Mouse (Mus musculus) limb, embryonic 14.5 days (tissue): ENCODE measurements around the gene Ddah1. TPM values are rescaled to one million over a fixed set of nuclear protein-coding genes. Genes with fewer than 3 reads are reported as not detected.

ENCODE experiments used
- ATAC-seq: fragments of 200-750 bp; cut with Nextera tagmentation; 2 replicates; pipeline ENCODE4 v1.8.0; 2017; ENCODE audit warnings: low read depth, moderate number of reproducible peaks, moderate TSS enrichment; ENCODE audit not compliant: low FRiP score
- DNase-seq: peaks from one replicate; pipeline ENCODE4 v3.0.0-alpha.2; 2015; ENCODE audit warnings: low spot score
- H3K27ac ChIP-seq: fragments of 300-500 bp; sonication (generic); replicated peaks from 2 replicates; pipeline ENCODE4 v1.5.1; 2014; ENCODE audit warnings: low read depth, mild to moderate bottlenecking, low read length, moderate library complexity, mixed read lengths
- H3K27me3 ChIP-seq: fragments of 300-500 bp; sonication (generic); 2 replicates; pipeline ENCODE4 v1.6.1; 2014; ENCODE audit warnings: low read length, mixed read lengths; ENCODE audit not compliant: control insufficient read depth, insufficient read depth
- H3K36me3 ChIP-seq: fragments of 300-500 bp; sonication (generic); 2 replicates; pipeline ENCODE4 v1.6.1; 2014; ENCODE audit warnings: mild to moderate bottlenecking, low read length, moderate library complexity, mixed read lengths; ENCODE audit not compliant: control insufficient read depth, insufficient read depth
- H3K4me1 ChIP-seq: fragments of 300-500 bp; sonication (generic); 2 replicates; pipeline ENCODE4 v1.6.1; 2014; ENCODE audit warnings: antibody characterized with exemption, low read length, mixed read lengths; ENCODE audit not compliant: control insufficient read depth, insufficient read depth
- H3K4me2 ChIP-seq: fragments of 300-500 bp; sonication (generic); replicated peaks from 2 replicates; pipeline ENCODE4 v1.6.1; 2014; ENCODE audit warnings: low read depth, mild to moderate bottlenecking, low read length, moderate library complexity; ENCODE audit not compliant: severe bottlenecking
- H3K4me3 ChIP-seq: fragments of 300-500 bp; sonication (generic); replicated peaks from 2 replicates; pipeline ENCODE4 v1.5.1; 2014; ENCODE audit warnings: low read length
- H3K9ac ChIP-seq: fragments of 300-500 bp; sonication (generic); 2 replicates; pipeline ENCODE4 v1.6.1; 2014; ENCODE audit warnings: mild to moderate bottlenecking, low read depth, low read length, moderate library complexity; ENCODE audit not compliant: severe bottlenecking
- H3K9me3 ChIP-seq: fragments of 300-500 bp; sonication (generic); 2 replicates; pipeline ENCODE4 v1.6.1; 2016; ENCODE audit warnings: low read length; ENCODE audit not compliant: control insufficient read depth
- POLR2A ChIP-seq: fragments of 200-500 bp; IDR thresholded peaks from 2 replicates; pipeline ENCODE4 v1.8.0; 2012; ENCODE audit warnings: inconsistent platforms, mild to moderate bottlenecking, moderate library complexity, borderline replicate concordance; ENCODE audit not compliant: insufficient read depth, insufficient read length; ENCODE audit errors: extremely low read depth
- WGBS: fragments of 180-500 bp; shearing (Covaris S2); extraction: QIAGEN DNeasy Blood & Tissue Kit; methylation state at CpG from one replicate; pipeline ENCODE4 v1.1.7; 2014; 5-methylcytosine and 5-hydroxymethylcytosine counted together
- polyA plus RNA-seq, 2 experiments: library from polyadenylated mRNA; depleted of rRNA in 1 of 2; stranded (reverse) in 1 of 2; unstranded in 1 of 2; fragments of >200 nt; fragmentation: Nextera tagmentation in 1 of 2; extraction: Ambion mirVana in 1 of 2; gene quantifications; 2 replicates each; pipeline versions ENCODE4 v1.2.1 to v1.2.3; 2012 to 2014

Ddah1 gene
- polyA plus RNA-seq, 2 experiments = 32.2 to 48.2 TPM

DNA sequence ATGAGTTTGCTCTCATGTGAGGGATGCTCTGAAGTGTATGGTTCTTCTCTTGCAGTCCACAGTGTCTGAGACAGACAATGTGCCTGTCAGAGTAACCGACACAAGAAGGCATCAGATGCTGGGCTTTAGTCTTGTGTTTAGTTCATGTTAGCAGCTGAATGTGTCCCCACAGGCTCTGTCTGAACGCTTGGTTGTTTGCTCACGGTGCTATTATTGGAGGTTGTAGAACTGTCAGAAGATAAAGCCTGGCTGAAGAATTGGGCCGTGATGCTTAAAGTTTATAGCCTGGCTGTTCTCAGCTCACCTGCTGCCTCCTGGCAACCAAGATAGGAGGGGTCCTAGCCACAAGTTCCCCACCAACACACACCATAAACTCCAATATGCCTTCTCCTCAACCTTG is 104.0 kb downstream of the Ddah1 start:
- no peaks in the 10 kb centered on the region for H3K9me3 ChIP-seq
- DNase-seq = no peak
- no peak overlapping the region for H3K4me3 ChIP-seq
- 44% methylated on average over 4 of the region's 4 CpGs for WGBS
- no peak for TF ChIP-seq POLR2A
- H3K27ac ChIP-seq = no peak overlapping the region
- ATAC-seq = no peak
- H3K4me1 ChIP-seq = no peaks in the 10 kb centered on the region; the same call in 1 of the 2 replicates
- no peak overlapping the region for H3K4me2 ChIP-seq
- no peak overlapping the region for H3K9ac ChIP-seq
- H3K36me3 ChIP-seq = no peaks in the 10 kb centered on the region
- H3K27me3 ChIP-seq = no peaks in the 10 kb centered on the region

DNA sequence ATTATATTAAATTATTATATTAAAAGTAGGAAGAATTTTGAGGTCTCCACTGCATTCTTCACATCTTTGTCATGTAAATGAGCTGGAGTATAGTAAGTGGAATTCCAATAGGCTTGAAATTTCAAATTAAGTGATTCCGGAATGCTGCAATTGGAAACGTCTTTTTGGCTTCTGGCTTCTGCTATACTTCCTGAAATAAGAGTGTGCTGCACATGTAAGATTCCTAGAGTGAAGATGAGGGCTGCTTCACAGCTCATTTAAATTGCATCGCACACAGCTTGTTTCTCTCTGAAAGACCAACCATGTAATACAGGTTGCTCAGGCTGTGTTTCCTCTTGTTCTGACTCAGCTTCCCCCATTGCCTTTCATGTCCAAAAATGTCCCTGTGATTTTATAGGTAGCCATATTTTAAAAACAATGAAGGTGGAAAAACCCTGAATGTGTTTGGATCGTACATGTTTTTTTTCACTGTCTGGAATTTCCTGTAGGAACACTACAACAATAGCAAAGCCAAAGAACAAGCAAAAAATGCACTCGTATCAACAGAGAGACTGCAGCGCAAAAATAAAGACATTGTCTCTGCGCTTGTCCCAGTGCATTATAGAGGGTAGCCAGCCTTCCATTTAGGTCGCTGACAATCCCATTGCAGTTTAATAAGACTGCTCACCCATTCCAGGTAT is 105.7 kb downstream of the Ddah1 start:
- Histone ChIP-seq H3K4me1 (no peaks in the 10 kb centered on the region; the same call in 1 of the 2 replicates), H3K4me2 (no peak overlapping the region), H3K27ac (0 out of 2 replicates have a peak overlapping the region, but pooled peaks have one; percentile 14), H3K9ac (no peak overlapping the region), H3K9me3 (no peaks in the 10 kb centered on the region), H3K4me3 (no peak overlapping the region), H3K36me3 (no peaks in the 10 kb centered on the region), H3K27me3 (no peaks in the 10 kb centered on the region)
- WGBS = 69% methylated on average over 8 of the region's 8 CpGs
- no peak for DNase-seq
- ATAC-seq = no peak
- TF ChIP-seq POLR2A = no peak

DNA sequence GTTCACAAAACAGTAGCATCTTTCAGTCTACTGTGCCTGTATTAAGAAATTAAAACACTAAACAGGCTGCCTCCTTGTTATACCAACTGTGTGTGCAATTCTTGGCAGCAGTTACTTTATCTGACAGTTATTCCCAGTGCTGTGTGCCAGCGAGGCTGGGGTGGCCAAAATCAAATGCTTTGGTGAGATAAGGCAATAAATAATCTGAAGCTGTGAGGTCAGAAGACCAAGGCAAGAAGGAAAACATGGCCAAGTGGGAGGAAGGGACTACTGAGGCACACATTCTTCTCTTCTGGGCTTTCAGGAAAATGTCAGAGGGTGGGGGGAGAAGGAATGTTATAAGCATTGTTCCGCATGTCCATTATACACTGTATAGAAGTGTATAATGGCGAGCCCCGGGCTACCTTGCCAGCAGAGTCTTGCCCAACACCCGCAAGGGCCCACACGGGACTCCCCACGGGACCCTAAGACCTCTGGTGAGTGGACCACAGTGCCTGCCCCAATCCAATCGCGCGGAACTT is 106.3 kb downstream of the Ddah1 start:
- ATAC-seq = no peak
- Histone ChIP-seq H3K4me3 (no peak overlapping the region), H3K27me3 (no peaks in the 10 kb centered on the region), H3K9me3 (no peaks in the 10 kb centered on the region), H3K27ac (0 out of 2 replicates have a peak overlapping the region, but pooled peaks have one; percentile 14), H3K4me2 (no peak overlapping the region), H3K9ac (no peak overlapping the region), H3K4me1 (no peaks in the 10 kb centered on the region; the same call in 1 of the 2 replicates), H3K36me3 (no peaks in the 10 kb centered on the region)
- WGBS = 87% methylated on average over 5 of the region's 10 CpGs
- TF ChIP-seq POLR2A = no peak
- DNase-seq = no peak

DNA sequence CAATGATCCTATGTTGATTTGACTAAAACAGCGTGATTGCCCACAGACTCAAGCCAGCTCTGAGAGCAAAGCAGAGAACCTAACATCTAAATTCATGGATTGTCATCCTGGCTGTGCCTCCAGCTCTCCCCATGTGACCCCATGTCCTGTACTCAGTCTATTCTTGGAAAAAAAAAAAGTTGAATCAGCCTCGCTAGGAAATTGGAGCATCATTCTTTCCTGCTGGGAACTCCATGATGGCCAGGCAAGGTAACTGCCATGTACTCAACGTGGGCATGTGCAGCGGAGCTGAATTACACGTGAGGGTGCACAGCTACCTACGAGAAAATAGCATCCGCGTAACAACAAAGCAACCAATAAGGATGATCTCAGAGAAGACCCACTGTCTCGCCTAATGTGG is 114.2 kb downstream of the Ddah1 start:
- Histone ChIP-seq H3K9me3 (no peaks in the 10 kb centered on the region), H3K36me3 (no peaks in the 10 kb centered on the region), H3K4me2 (no peak overlapping the region), H3K9ac (no peak overlapping the region), H3K27ac (no peak overlapping the region), H3K4me3 (no peak overlapping the region), H3K27me3 (no peaks in the 10 kb centered on the region), H3K4me1 (peaks cover 2% of the 10 kb centered on the region; the same call in 1 of the 2 replicates)
- DNase-seq (no peak), ATAC-seq (no peak)
- no peak for TF ChIP-seq POLR2A
- 93% methylated on average over 9 of the region's 9 CpGs for WGBS

DNA sequence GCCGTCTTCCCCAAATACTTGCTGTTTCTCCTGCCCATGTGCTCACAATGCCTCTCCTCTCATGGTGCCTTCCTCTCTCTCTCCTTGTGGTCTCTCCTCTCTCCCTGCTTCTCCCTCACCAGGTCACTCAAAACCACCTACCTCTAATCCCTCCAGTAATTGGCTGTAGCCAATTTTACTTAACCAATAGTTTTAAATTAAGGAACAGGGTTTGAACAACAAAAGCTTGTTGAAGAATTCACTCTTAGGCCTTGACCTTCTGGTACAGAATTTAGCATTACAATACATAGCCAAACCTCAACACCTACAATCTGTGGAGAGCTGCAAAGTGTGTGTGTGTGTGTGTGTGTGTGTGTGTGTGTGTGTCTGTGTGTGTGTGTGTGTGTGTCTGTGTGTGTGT is 114.8 kb downstream of the Ddah1 start:
- ATAC-seq (no peak), DNase-seq (no peak)
- Histone ChIP-seq H3K27ac (no peak overlapping the region), H3K27me3 (no peaks in the 10 kb centered on the region), H3K36me3 (no peaks in the 10 kb centered on the region), H3K9ac (no peak overlapping the region), H3K4me1 (peaks cover 2% of the 10 kb centered on the region; the same call in 1 of the 2 replicates), H3K4me2 (no peak overlapping the region), H3K4me3 (no peak overlapping the region), H3K9me3 (no peaks in the 10 kb centered on the region)
- WGBS = 100% methylated on average over 1 of the region's 1 CpGs
- TF ChIP-seq POLR2A = no peak
